Mouse (Mus musculus): ENCODE results near the gene Ccdc172. TPM values are rescaled to one million over a fixed set of nuclear protein-coding genes. Genes with fewer than 3 reads are reported as not detected.
A peak's percentile ranks its signal among the peaks of the same experiment; 100 is the strongest.

The Ccdc172 gene
- total RNA-seq (2017) = not detected in 2 replicates

GRCm38 (mm10) chr19:58511818-58512217 is at the start of gene Ccdc172:
Gene Ccdc172 (plus strand): TSS chr19:58511993.
- no peak for ATAC-seq (replicated peaks in 1 of 2; ENCODE audit: insufficient read depth in 1 of 2, low FRiP score in 2 of 2, low TSS enrichment in 1 of 2, low read depth in 1 of 2, poor library complexity in 2 of 2, severe bottlenecking in 2 of 2)

- ATAC-seq (replicated peaks in 1 of 2; ENCODE audit: insufficient read depth in 1 of 2, low FRiP score in 2 of 2, low TSS enrichment in 1 of 2, low read depth in 1 of 2, poor library complexity in 2 of 2, severe bottlenecking in 2 of 2) = no peak
Observed at GRCm38 (mm10) chr19:58463755-58464154, 48.0 kb upstream of the Ccdc172 start.

- no peak for ATAC-seq (replicated peaks in 1 of 2; ENCODE audit: insufficient read depth in 1 of 2, low FRiP score in 2 of 2, low TSS enrichment in 1 of 2, low read depth in 1 of 2, poor library complexity in 2 of 2, severe bottlenecking in 2 of 2)
Observed at GRCm38 (mm10) chr19:58468331-58468730, 43.5 kb upstream of the Ccdc172 start.

DNA sequence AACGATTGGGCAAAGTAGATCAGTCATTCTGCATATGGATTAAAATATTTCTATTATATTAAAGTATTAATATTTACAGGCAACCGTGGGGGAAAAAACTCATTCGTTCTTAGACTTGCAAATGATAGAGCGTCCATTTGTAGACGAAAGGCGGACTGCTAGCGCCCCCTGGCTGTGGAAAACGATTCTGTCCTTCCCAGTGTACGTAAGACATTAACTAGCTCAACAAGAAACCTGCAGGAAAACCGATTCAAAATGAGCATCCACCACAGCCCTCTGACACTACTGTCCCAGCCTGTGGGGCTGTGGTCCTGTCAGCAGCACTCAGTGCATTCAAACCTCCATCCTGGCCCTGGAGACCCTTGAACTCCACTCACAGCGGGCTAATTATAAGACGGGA is 42.4 kb upstream of the Ccdc172 start:
- peak; percentile 62; a peak in 3 of 4 replicates for ATAC-seq (replicated peaks in 1 of 2; ENCODE audit: insufficient read depth in 1 of 2, low FRiP score in 2 of 2, low TSS enrichment in 1 of 2, low read depth in 1 of 2, poor library complexity in 2 of 2, severe bottlenecking in 2 of 2)

DNA sequence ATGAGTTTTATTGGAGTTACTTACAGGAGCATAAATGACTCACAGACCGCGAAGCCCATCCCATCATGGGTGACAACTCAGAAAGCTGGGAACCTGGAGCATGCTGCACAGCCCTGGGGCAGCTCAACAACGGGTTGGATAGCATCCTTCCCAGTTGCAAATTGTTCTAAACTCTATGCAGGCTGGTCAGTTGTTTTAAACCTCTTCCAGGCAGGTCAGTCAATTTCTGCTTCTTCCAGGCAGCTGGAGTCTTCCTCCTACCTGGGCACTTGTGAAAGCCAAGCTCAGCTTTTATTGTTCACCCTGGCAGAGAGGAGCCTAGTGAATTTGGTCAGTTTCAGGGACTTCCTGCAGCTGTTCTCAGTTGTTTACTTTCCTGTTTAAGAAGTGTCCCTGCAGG is 37.5 kb upstream of the Ccdc172 start:
- ATAC-seq (replicated peaks in 1 of 2; ENCODE audit: insufficient read depth in 1 of 2, low FRiP score in 2 of 2, low TSS enrichment in 1 of 2, low read depth in 1 of 2, poor library complexity in 2 of 2, severe bottlenecking in 2 of 2) = no peak

GRCm38 (mm10) chr19:58482373-58482977 is 29.3 kb upstream of the Ccdc172 start:
- no peak for ATAC-seq (replicated peaks in 1 of 2; ENCODE audit: insufficient read depth in 1 of 2, low FRiP score in 2 of 2, low TSS enrichment in 1 of 2, low read depth in 1 of 2, poor library complexity in 2 of 2, severe bottlenecking in 2 of 2)

DNA sequence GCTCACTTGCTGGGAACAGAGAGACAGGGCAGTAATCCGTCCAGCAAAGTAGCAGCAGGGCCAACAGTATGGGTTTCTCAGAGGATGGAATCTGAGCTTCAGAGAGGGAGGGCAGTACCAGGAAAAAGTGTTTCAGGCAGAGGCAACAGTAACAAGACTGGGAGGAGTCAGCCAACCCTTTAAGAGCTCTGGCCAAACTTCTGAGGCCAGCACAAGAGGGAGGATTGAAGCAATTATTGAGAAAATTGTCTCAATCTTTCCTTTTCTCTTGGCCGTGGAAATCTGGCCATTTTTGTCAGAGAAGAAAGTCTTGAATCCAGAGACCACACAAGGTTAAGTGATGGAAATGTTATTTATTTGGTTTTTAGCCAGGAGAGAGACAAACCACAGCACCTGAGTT is 25.1 kb upstream of the Ccdc172 start:
- ATAC-seq (replicated peaks in 1 of 2; ENCODE audit: insufficient read depth in 1 of 2, low FRiP score in 2 of 2, low TSS enrichment in 1 of 2, low read depth in 1 of 2, poor library complexity in 2 of 2, severe bottlenecking in 2 of 2) = no peak

DNA sequence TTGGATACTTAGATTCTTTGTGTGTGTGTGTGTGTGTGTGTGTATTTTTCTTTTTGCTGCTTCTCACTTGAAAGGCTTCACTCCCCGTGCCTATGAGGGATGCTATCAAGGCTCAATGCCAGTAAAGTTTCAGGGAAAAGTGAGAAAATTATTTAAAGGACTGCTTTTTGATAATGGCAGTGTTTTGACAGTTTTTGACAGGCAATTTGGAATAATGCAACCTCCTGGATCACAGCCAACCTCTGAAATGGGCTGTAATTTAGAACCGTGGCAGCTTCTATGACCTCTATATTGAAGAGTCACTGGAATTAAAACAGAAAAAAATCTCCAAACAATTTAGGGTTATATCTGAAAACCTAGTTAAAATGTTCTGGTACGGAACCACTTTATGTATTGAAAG is 14.7 kb upstream of the Ccdc172 start:
- ATAC-seq (replicated peaks in 1 of 2; ENCODE audit: insufficient read depth in 1 of 2, low FRiP score in 2 of 2, low TSS enrichment in 1 of 2, low read depth in 1 of 2, poor library complexity in 2 of 2, severe bottlenecking in 2 of 2) = no peak

GRCm38 (mm10) chr19:58499420-58499966 is 12.3 kb upstream of the Ccdc172 start:
- no peak for ATAC-seq (replicated peaks in 1 of 2; ENCODE audit: insufficient read depth in 1 of 2, low FRiP score in 2 of 2, low TSS enrichment in 1 of 2, low read depth in 1 of 2, poor library complexity in 2 of 2, severe bottlenecking in 2 of 2)

- ATAC-seq (replicated peaks in 1 of 2; ENCODE audit: insufficient read depth in 1 of 2, low FRiP score in 2 of 2, low TSS enrichment in 1 of 2, low read depth in 1 of 2, poor library complexity in 2 of 2, severe bottlenecking in 2 of 2) = no peak
Observed at GRCm38 (mm10) chr19:58500049-58500448, 11.7 kb upstream of the Ccdc172 start.

DNA sequence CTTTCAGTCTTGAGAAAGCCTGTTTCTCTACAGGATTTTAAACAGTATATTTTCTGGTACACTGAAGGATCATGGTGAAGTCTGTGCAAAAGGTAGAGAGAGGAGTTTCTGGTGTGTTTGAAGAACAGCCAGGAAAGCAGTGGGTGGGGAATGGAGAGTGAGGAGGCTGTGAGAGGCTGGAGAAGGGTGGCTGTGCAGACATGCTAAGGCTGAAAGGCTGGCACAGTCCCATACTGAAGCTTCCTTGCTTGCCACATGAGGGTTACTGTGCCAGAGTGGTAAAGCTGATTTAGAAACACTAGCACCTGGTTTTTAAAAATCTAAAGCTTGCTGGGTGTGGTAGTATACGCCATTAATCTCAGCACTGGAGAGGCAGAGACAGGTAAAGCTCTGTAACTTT is 9.9 kb downstream of the Ccdc172 start:
- ATAC-seq (replicated peaks in 1 of 2; ENCODE audit: insufficient read depth in 1 of 2, low FRiP score in 2 of 2, low TSS enrichment in 1 of 2, low read depth in 1 of 2, poor library complexity in 2 of 2, severe bottlenecking in 2 of 2) = no peak

DNA sequence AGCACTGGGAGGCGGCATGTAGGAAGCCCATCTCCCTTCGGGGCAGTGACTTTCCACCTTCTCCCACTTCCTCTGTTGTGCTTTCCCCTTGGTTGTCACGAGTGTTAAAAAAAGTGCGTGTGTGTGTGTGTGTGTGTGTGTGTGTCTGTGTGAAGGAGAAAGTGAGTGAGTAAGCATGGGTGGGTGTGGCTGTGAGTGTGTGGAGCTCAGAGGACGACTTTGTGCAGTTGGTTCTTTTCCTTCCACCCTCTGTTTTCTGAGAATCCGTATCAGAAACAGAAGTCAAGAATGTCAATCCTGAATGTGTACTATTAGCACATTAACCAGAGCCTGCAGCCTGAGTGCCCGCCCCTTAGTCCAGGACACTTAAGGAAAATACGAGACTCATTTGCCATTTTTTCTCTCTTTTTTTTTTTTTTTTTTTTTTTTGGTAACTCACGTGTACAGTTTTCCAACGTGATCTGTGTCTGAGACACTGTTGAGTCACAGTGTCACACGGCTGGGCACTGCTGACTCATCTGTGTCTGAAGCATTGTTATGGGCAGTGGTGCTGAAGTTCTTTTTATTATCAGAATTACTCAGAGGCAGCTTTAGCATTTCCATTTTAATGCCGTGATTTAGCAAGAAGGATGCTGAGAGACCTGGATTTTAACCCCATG is 12.1 kb downstream of the Ccdc172 start:
- no peak for ATAC-seq (replicated peaks in 1 of 2; ENCODE audit: insufficient read depth in 1 of 2, low FRiP score in 2 of 2, low TSS enrichment in 1 of 2, low read depth in 1 of 2, poor library complexity in 2 of 2, severe bottlenecking in 2 of 2)

GRCm38 (mm10) chr19:58525457-58526239 is 13.9 kb downstream of the Ccdc172 start:
- no peak for ATAC-seq (replicated peaks in 1 of 2; ENCODE audit: insufficient read depth in 1 of 2, low FRiP score in 2 of 2, low TSS enrichment in 1 of 2, low read depth in 1 of 2, poor library complexity in 2 of 2, severe bottlenecking in 2 of 2)

DNA sequence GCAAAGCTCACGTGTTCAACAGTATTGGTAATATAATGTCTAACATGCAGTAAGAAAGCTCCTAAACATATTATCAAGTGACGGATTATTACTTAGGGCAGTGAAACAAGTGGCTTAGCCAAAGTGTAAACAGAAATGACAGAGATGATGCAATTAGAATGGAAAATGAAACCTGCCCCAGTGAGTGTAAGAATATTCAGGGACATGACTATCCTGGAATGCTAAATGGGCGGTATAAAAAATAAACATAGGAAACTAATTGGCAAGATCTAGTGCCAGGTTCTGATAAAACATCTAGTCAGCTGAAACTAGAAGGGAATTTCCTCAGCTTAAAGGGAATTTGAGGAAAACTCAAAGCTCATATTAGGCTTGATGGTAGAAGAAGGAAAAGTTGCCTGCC is 21.3 kb downstream of the Ccdc172 start:
- no peak for ATAC-seq (replicated peaks in 1 of 2; ENCODE audit: insufficient read depth in 1 of 2, low FRiP score in 2 of 2, low TSS enrichment in 1 of 2, low read depth in 1 of 2, poor library complexity in 2 of 2, severe bottlenecking in 2 of 2)

GRCm38 (mm10) chr19:58536691-58537090 is 24.9 kb downstream of the Ccdc172 start:
- no peak for ATAC-seq (replicated peaks in 1 of 2; ENCODE audit: insufficient read depth in 1 of 2, low FRiP score in 2 of 2, low TSS enrichment in 1 of 2, low read depth in 1 of 2, poor library complexity in 2 of 2, severe bottlenecking in 2 of 2)

GRCm38 (mm10) chr19:58540396-58540795 is 28.6 kb downstream of the Ccdc172 start:
- ATAC-seq (replicated peaks in 1 of 2; ENCODE audit: insufficient read depth in 1 of 2, low FRiP score in 2 of 2, low TSS enrichment in 1 of 2, low read depth in 1 of 2, poor library complexity in 2 of 2, severe bottlenecking in 2 of 2) = 0 out of 4 replicates have a peak, but pooled peaks have one; percentile 32 to 42

DNA sequence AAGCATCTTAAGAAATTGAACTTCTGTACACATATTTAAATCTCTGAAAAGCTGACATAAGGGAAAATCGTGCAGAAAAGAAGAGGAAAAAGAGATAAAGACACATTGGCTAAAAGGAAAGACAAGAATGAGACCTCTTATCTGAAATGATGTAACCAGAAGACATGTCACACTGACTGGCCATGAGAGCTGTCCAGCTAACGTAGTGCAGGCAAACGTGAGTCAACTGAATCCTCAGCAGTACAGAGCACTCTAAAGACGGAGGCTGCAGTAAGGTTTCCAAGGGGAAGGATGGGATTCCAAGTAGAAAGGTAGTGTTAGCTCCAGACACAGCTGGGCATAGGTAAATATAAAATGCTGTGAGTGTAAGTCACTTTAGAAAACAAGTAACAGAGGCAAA is 36.6 kb downstream of the Ccdc172 start:
- ATAC-seq (replicated peaks in 1 of 2; ENCODE audit: insufficient read depth in 1 of 2, low FRiP score in 2 of 2, low TSS enrichment in 1 of 2, low read depth in 1 of 2, poor library complexity in 2 of 2, severe bottlenecking in 2 of 2) = no peak

DNA sequence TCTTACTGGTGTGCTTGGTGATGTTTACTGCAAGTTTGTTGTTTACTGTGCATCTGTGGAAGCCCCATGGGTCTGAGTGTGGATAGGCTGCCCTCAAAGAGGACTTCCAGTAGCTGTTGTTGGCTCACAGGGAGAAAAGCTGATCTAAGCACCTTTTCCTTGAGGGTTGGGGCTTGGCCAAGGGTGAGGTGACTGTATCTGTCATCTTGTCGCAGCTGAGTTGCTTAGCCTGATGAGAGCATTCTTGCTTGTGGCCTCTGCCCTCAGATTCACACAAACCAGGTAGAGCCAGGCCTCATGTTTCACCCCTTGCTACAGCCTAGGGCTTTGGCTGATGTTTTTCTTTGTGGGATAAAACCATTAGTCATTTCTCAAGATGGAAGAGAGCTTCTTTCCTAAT is 38.7 kb downstream of the Ccdc172 start:
- no peak for ATAC-seq (replicated peaks in 1 of 2; ENCODE audit: insufficient read depth in 1 of 2, low FRiP score in 2 of 2, low TSS enrichment in 1 of 2, low read depth in 1 of 2, poor library complexity in 2 of 2, severe bottlenecking in 2 of 2)

Measured in hematopoietic stem cell, adult 5-6 weeks (primary cell).